Mouse (Mus musculus): ENCODE results near the gene Mfsd4a.

GRCm38 (mm10) chr1:132005466-132005865 is 62.4 kb downstream of the Mfsd4a start:
- TF ChIP-seq CTCF (IDR thresholded peaks at IDR 0.05; ENCODE audit: low read depth) (no peak), EP300 (optimal IDR thresholded peaks at IDR 0.05) (no peak)
